Mouse (Mus musculus): ENCODE results near the gene Gse1. TPM values are rescaled to one million over a fixed set of nuclear protein-coding genes. Genes with fewer than 3 reads are reported as not detected.
A peak's percentile ranks its signal among the peaks of the same experiment; 100 is the strongest.

Gse1 gene
- polyA plus RNA-seq, 1 experiment from 2014 or later = 22.6 TPM

DNA sequence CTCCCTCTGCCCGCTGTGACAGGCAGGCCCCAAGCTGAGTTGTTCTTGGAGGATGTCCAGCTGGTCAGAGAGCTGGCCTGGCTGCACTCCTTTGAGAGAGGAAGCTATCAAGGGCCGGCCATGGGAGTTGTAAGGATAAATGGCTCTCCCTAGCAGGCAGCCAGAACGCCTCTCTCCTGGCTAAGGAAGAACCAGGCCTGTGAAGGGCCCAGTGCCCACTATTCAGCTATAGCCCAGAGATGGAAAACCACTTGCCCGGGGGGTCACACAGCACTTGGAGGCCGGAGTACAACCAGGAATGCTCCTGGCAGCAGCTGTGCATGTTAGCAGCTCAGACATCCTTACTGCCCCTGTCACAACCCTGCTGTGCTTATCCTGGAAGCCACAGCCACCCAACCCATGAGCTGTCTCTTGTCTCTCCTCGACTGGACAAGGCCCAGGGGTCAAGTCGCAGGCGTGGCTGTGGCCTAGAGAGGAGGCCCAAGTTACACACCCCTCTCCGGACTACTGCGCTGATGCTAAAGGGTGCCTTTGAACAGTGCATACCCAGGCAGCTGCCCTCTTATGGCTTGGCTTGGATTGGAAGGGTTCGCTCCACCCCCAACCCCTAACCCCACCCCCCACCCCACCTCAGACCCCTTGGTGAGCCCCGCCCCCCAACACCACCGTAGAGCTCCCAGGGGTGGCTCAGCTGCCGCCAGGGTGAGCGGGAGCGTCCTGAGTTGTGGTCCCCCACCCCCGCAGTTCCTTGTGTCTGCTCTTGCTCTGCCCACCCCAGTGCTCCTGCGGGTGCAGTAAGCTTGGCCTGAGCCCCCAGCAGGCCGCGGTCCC lies 276.2 kb downstream of the Gse1 start:
- peak; percentile 25 for ATAC-seq

GRCm38 (mm10) chr8:120505082-120505511 lies 276.8 kb downstream of the Gse1 start:
- peak overlapping the region; percentile 57 for H3K4me2 ChIP-seq (ENCODE audit: low read length)
- H3K9me3 ChIP-seq (replicated peaks; ENCODE audit: control insufficient read depth, low read length) = no peaks in the 10 kb centered on the region
- DNase-seq (ENCODE audit: low spot score) (peak; percentile 74), ATAC-seq (peak; percentile 29)
- peak overlapping the region; percentile 16; the same call in 1 of the 2 replicates for H3K4me3 ChIP-seq (ENCODE audit: low read depth, low read length)
- H3K36me3 ChIP-seq (ENCODE audit: control insufficient read depth, insufficient read depth, low read length) = no peaks in the 10 kb centered on the region
- peaks cover 75% of the 10 kb centered on the region for H3K4me1 ChIP-seq (ENCODE audit: control insufficient read depth, insufficient read depth, low read length)
- peak overlapping the region; percentile 87 for H3K27ac ChIP-seq (ENCODE audit: low read depth, low read length)
- WGBS = 1% methylated on average over 19 of the region's 19 CpGs
- H3K9ac ChIP-seq (ENCODE audit: low read length) = peak overlapping the region; percentile 58
- no peaks in the 10 kb centered on the region for H3K27me3 ChIP-seq (replicated peaks; ENCODE audit: control insufficient read depth, insufficient read depth, low read length)

More for the DNA sequence above, 276.2 kb downstream of the Gse1 start:
- peak overlapping the region; percentile 57 for H3K4me2 ChIP-seq (ENCODE audit: low read length)
- no peak for DNase-seq (ENCODE audit: low spot score)
- H3K4me1 ChIP-seq (ENCODE audit: control insufficient read depth, insufficient read depth, low read length) = peaks cover 69% of the 10 kb centered on the region
- H3K9ac ChIP-seq (ENCODE audit: low read length) = peak overlapping the region; percentile 58
- H3K27me3 ChIP-seq (replicated peaks; ENCODE audit: control insufficient read depth, insufficient read depth, low read length) = no peaks in the 10 kb centered on the region
- H3K4me3 ChIP-seq (ENCODE audit: low read depth, low read length) = peak overlapping the region; percentile 16; the same call in 1 of the 2 replicates
- no peaks in the 10 kb centered on the region for H3K36me3 ChIP-seq (ENCODE audit: control insufficient read depth, insufficient read depth, low read length)
- peak overlapping the region; percentile 87 for H3K27ac ChIP-seq (ENCODE audit: low read depth, low read length)
- H3K9me3 ChIP-seq (replicated peaks; ENCODE audit: control insufficient read depth, low read length) = no peaks in the 10 kb centered on the region
- 8% methylated on average over 16 of the region's 20 CpGs for WGBS

DNA sequence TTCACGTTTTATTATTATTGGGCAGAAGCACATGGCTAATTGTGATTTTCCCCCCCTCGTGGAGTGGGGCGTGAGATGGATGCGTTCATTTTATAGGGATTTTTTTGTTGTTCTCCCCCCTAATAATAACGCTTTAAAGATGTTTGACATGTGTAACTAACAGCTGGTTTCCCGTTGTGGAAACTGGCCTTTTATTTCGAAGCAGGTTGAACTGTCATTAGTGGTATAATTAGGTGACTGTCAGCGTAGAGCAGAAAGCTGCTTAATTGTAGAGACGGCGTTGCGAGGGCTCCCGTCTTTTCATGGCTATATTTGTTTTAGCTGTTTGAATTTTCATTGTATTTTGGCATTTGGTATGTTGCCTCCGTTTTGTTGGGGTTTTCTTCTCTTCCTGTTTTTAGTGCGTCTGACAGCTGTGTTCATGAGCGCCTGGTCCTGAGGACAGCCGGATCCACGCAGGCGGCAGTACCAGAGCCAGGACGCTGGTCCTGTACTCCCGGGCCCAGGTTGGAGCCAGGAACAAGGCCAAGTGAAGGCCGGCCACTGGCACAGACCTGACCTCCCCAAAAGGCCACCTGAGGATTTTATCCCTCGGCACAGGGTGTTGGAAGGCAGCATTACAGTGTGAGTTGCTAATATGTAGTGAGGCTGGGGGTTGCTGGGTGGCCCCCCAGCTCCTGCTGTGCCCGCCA lies 277.5 kb downstream of the Gse1 start:
- no peaks in the 10 kb centered on the region for H3K36me3 ChIP-seq (ENCODE audit: control insufficient read depth, insufficient read depth, low read length)
- H3K9ac ChIP-seq (ENCODE audit: low read length) = peak overlapping the region; percentile 58
- H3K4me1 ChIP-seq (ENCODE audit: control insufficient read depth, insufficient read depth, low read length) = peaks cover 75% of the 10 kb centered on the region
- WGBS = 4% methylated on average over 23 of the region's 23 CpGs
- peak overlapping the region; percentile 87 for H3K27ac ChIP-seq (ENCODE audit: low read depth, low read length)
- peak overlapping the region; percentile 57 for H3K4me2 ChIP-seq (ENCODE audit: low read length)
- peak overlapping the region; percentile 16; the same call in 1 of the 2 replicates for H3K4me3 ChIP-seq (ENCODE audit: low read depth, low read length)
- ATAC-seq = no peak
- no peaks in the 10 kb centered on the region for H3K27me3 ChIP-seq (replicated peaks; ENCODE audit: control insufficient read depth, insufficient read depth, low read length)
- peak; percentile 67 for DNase-seq (ENCODE audit: low spot score)
- no peaks in the 10 kb centered on the region for H3K9me3 ChIP-seq (replicated peaks; ENCODE audit: control insufficient read depth, low read length)

DNA sequence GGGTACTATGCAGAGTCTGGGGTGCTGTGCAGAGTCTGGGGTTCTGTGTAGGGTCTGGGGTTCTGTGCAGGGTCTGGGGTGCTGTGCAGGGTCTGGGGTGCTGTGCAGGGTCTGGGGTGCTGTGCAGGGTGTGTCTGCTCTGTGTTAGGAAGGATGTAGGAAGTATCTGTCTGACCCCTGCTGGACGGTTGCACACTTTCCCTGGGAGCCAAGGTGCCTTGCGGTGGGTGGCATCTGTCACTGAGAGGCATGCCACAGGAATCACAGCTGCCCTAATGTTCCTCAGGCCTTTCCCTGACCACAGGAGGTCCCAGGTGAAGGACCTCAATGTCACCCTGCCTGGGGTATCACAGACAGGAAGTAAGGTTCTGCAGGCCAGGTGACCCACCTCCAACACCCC lies 278.3 kb downstream of the Gse1 start:
- Histone ChIP-seq H3K4me2 (ENCODE audit: low read length) (no peak overlapping the region), H3K4me3 (ENCODE audit: low read depth, low read length) (no peak overlapping the region), H3K4me1 (ENCODE audit: control insufficient read depth, insufficient read depth, low read length) (peaks cover 82% of the 10 kb centered on the region), H3K9ac (ENCODE audit: low read length) (0 out of 2 replicates have a peak overlapping the region, but pooled peaks have one; percentile 5), H3K27me3 (replicated peaks; ENCODE audit: control insufficient read depth, insufficient read depth, low read length) (no peaks in the 10 kb centered on the region), H3K27ac (ENCODE audit: low read depth, low read length) (peak overlapping the region; percentile 87; the same call in 1 of the 2 replicates), H3K36me3 (ENCODE audit: control insufficient read depth, insufficient read depth, low read length) (no peaks in the 10 kb centered on the region), H3K9me3 (replicated peaks; ENCODE audit: control insufficient read depth, low read length) (no peaks in the 10 kb centered on the region)
- WGBS = 55% methylated on average over 2 of the region's 2 CpGs
- DNase-seq (ENCODE audit: low spot score) (no peak), ATAC-seq (no peak)

GRCm38 (mm10) chr8:120507290-120507689 lies 279.0 kb downstream of the Gse1 start:
- peaks cover 89% of the 10 kb centered on the region for H3K4me1 ChIP-seq (ENCODE audit: control insufficient read depth, insufficient read depth, low read length)
- H3K27ac ChIP-seq (ENCODE audit: low read depth, low read length) = no peak overlapping the region
- no peak for DNase-seq (ENCODE audit: low spot score)
- H3K4me3 ChIP-seq (ENCODE audit: low read depth, low read length) = no peak overlapping the region
- no peak overlapping the region for H3K4me2 ChIP-seq (ENCODE audit: low read length)
- 85% methylated on average over 9 of the region's 9 CpGs for WGBS
- no peak for ATAC-seq
- no peak overlapping the region for H3K9ac ChIP-seq (ENCODE audit: low read length)
- H3K36me3 ChIP-seq (ENCODE audit: control insufficient read depth, insufficient read depth, low read length) = no peaks in the 10 kb centered on the region
- no peaks in the 10 kb centered on the region for H3K9me3 ChIP-seq (replicated peaks; ENCODE audit: control insufficient read depth, low read length)
- no peaks in the 10 kb centered on the region for H3K27me3 ChIP-seq (replicated peaks; ENCODE audit: control insufficient read depth, insufficient read depth, low read length)

- Histone ChIP-seq H3K4me3 (ENCODE audit: low read depth, low read length) (peak overlapping the region; percentile 8; the same call in 1 of the 2 replicates), H3K27me3 (replicated peaks; ENCODE audit: control insufficient read depth, insufficient read depth, low read length) (no peaks in the 10 kb centered on the region), H3K36me3 (ENCODE audit: control insufficient read depth, insufficient read depth, low read length) (no peaks in the 10 kb centered on the region), H3K9ac (ENCODE audit: low read length) (peak overlapping the region; percentile 53), H3K9me3 (replicated peaks; ENCODE audit: control insufficient read depth, low read length) (no peaks in the 10 kb centered on the region), H3K4me1 (ENCODE audit: control insufficient read depth, insufficient read depth, low read length) (peaks cover 91% of the 10 kb centered on the region), H3K27ac (ENCODE audit: low read depth, low read length) (peak overlapping the region; percentile 60), H3K4me2 (ENCODE audit: low read length) (peak overlapping the region; percentile 40)
- ATAC-seq (peak; percentile 59), DNase-seq (ENCODE audit: low spot score) (peak; percentile 91)
- WGBS = 2% methylated on average over 21 of the region's 21 CpGs
Observed at GRCm38 (mm10) chr8:120509136-120510034, 281.1 kb downstream of the Gse1 start.

DNA sequence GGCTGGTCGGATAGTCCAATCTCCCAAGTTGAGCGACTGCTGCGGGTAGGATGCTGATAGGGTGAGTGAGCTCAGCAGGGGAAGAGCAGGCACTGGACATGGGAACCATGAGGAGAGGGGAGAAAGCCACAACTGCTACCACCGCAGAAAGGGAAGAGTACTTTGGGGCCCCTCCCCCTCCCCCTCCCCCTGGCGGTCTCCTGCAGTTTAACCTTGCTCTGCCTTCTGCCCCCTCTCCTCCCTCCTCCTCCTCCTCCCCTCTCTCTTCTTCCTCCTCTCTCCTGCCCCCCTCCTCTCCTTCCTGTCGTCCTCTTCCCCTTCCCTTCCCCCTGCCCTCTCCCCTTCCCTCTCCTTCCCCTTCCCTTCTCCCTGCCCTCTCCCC lies 281.8 kb downstream of the Gse1 start:
- peak overlapping the region; percentile 60 for H3K27ac ChIP-seq (ENCODE audit: low read depth, low read length)
- peak overlapping the region; percentile 53 for H3K9ac ChIP-seq (ENCODE audit: low read length)
- H3K4me3 ChIP-seq (ENCODE audit: low read depth, low read length) = peak overlapping the region; percentile 8; the same call in 1 of the 2 replicates

GRCm38 (mm10) chr8:120510863-120511457 lies 282.7 kb downstream of the Gse1 start:
- DNase-seq (ENCODE audit: low spot score) = no peak
- WGBS = 28% methylated on average over 5 of the region's 5 CpGs
- ATAC-seq = no peak
- Histone ChIP-seq H3K4me3 (ENCODE audit: low read depth, low read length) (no peak overlapping the region), H3K9ac (ENCODE audit: low read length) (peak overlapping the region; percentile 13; the same call in 1 of the 2 replicates), H3K4me2 (ENCODE audit: low read length) (no peak overlapping the region), H3K27ac (ENCODE audit: low read depth, low read length) (no peak overlapping the region), H3K36me3 (ENCODE audit: control insufficient read depth, insufficient read depth, low read length) (no peaks in the 10 kb centered on the region), H3K9me3 (replicated peaks; ENCODE audit: control insufficient read depth, low read length) (no peaks in the 10 kb centered on the region), H3K4me1 (ENCODE audit: control insufficient read depth, insufficient read depth, low read length) (peaks cover 86% of the 10 kb centered on the region), H3K27me3 (replicated peaks; ENCODE audit: control insufficient read depth, insufficient read depth, low read length) (no peaks in the 10 kb centered on the region)

More for the DNA sequence above, 281.8 kb downstream of the Gse1 start:
- no peak for DNase-seq (ENCODE audit: low spot score)
- H3K27me3 ChIP-seq (replicated peaks; ENCODE audit: control insufficient read depth, insufficient read depth, low read length) = no peaks in the 10 kb centered on the region
- WGBS = 5% methylated on average over 6 of the region's 6 CpGs
- no peaks in the 10 kb centered on the region for H3K9me3 ChIP-seq (replicated peaks; ENCODE audit: control insufficient read depth, low read length)
- no peaks in the 10 kb centered on the region for H3K36me3 ChIP-seq (ENCODE audit: control insufficient read depth, insufficient read depth, low read length)
- H3K4me1 ChIP-seq (ENCODE audit: control insufficient read depth, insufficient read depth, low read length) = peaks cover 91% of the 10 kb centered on the region
- no peak for ATAC-seq
- peak overlapping the region; percentile 40 for H3K4me2 ChIP-seq (ENCODE audit: low read length)
